Mouse (Mus musculus) forebrain, embryonic 16.5 days (tissue): Measurements from ENCODE around the gene Foxj1. TPM values are rescaled to one million over a fixed set of nuclear protein-coding genes. Genes with fewer than 3 reads are reported as not detected.
"Not testable (repeated sequence)": the region's sequence is repeated elsewhere in the genome, so short reads cannot be mapped to it uniquely, and the experiment has no call there.

ENCODE experiments used
- ATAC-seq: fragments of 200-750 bp; cut with Nextera tagmentation; 2 replicates; pipeline ENCODE4 v1.8.0; 2017; ENCODE audit warnings: mild to moderate bottlenecking, moderate library complexity
- H3K27ac ChIP-seq: fragments of 300-500 bp; sonication (generic); 2 replicates; pipeline ENCODE4 v1.5.1; 2014; ENCODE audit warnings: low read length, control low read depth
- H3K27me3 ChIP-seq: fragments of 300-500 bp; sonication (generic); replicated peaks from 2 replicates; pipeline ENCODE4 v1.6.1; 2014; ENCODE audit warnings: low read length; ENCODE audit not compliant: control insufficient read depth, insufficient read depth
- H3K36me3 ChIP-seq: fragments of 300-500 bp; sonication (generic); 2 replicates; pipeline ENCODE4 v1.6.1; 2014; ENCODE audit not compliant: control insufficient read depth, insufficient read depth
- H3K4me1 ChIP-seq: fragments of 300-500 bp; sonication (generic); replicated peaks from 2 replicates; pipeline ENCODE4 v1.6.1; 2014; ENCODE audit warnings: low read length; ENCODE audit not compliant: control insufficient read depth, insufficient read depth
- H3K4me2 ChIP-seq: fragments of 300-500 bp; sonication (generic); 2 replicates; pipeline ENCODE4 v1.6.1; 2014; ENCODE audit warnings: mild to moderate bottlenecking, low read length, control low read depth
- H3K4me3 ChIP-seq: fragments of 300-500 bp; sonication (generic); replicated peaks from 2 replicates; pipeline ENCODE4 v1.5.1; 2014; ENCODE audit warnings: mild to moderate bottlenecking, low read length, control low read depth
- H3K9ac ChIP-seq: fragments of 300-500 bp; sonication (generic); replicated peaks from 2 replicates; pipeline ENCODE4 v1.6.1; 2014; ENCODE audit warnings: low read depth, low read length, control low read depth
- H3K9me3 ChIP-seq: fragments of 300-500 bp; sonication (generic); 2 replicates; pipeline ENCODE4 v1.6.1; 2016; ENCODE audit warnings: low read length; ENCODE audit not compliant: control insufficient read depth
- WGBS: fragments of 180-500 bp; shearing (Covaris S2); extraction: QIAGEN DNeasy Blood & Tissue Kit; methylation state at CpG from one replicate; pipeline ENCODE4 v1.1.7; 2014; 5-methylcytosine and 5-hydroxymethylcytosine counted together
- polyA plus RNA-seq: library from polyadenylated mRNA; unstranded; fragments of >200 nt; fragmentation: Nextera tagmentation; extraction: Ambion mirVana; gene quantifications from 2 replicates; pipeline ENCODE4 v1.2.1, GENCODE M21; 2015

Foxj1 gene
- 6.6 and 7.0 TPM in 2 replicates for polyA plus RNA-seq

- Histone ChIP-seq H3K36me3 (0 out of 2 replicates have a peak, but pooled peaks cover 2% of the 10 kb centered on the region), H3K4me2 (peak within 1 kb of the TSS; percentile 99), H3K9me3 (no peaks in the 10 kb centered on the region), H3K27me3 (peaks cover 12% of the 10 kb centered on the region), H3K27ac (peak within 1 kb of the TSS; percentile 46; the same call in 1 of the 2 replicates), H3K4me3 (peak within 1 kb of the TSS; percentile 57), H3K9ac (peak within 1 kb of the TSS; percentile 63), H3K4me1 (peaks cover 47% of the 10 kb centered on the region)
- peak; percentile 95 for ATAC-seq
- under 1% methylated on average over 58 of the region's 61 CpGs for WGBS
These were observed at the start of gene Foxj1 for GRCm38 (mm10) chr11:116335244-116336036. Foxj1 (minus strand) TSS chr11:116335399.

- Histone ChIP-seq H3K36me3 (no peaks in the 10 kb centered on the region), H3K27me3 (no peaks in the 10 kb centered on the region), H3K4me2 (no peak overlapping the region), H3K9me3 (no peaks in the 10 kb centered on the region), H3K27ac (no peak overlapping the region), H3K4me3 (no peak overlapping the region), H3K4me1 (peaks cover 22% of the 10 kb centered on the region), H3K9ac (no peak overlapping the region)
- no peak for ATAC-seq
- 83% methylated on average over 11 of the region's 11 CpGs for WGBS
These were observed 49.0 kb upstream of the Foxj1 start for GRCm38 (mm10) chr11:116384171-116384570.

- 96% methylated on average over 5 of the region's 5 CpGs for WGBS
- peaks cover 20% of the 10 kb centered on the region for H3K4me1 ChIP-seq
- H3K27me3 ChIP-seq, H3K9me3 ChIP-seq, ATAC-seq, H3K9ac ChIP-seq, H3K4me2 ChIP-seq, H3K4me3 ChIP-seq, H3K36me3 ChIP-seq, H3K27ac ChIP-seq: not testable (repeated sequence)
These were observed 47.9 kb upstream of the Foxj1 start for GRCm38 (mm10) chr11:116383070-116383469.

GRCm38 (mm10) chr11:116380767-116381166 lies 45.6 kb upstream of the Foxj1 start:
- no peak for ATAC-seq
- Histone ChIP-seq H3K9me3 (no peaks in the 10 kb centered on the region), H3K36me3 (no peaks in the 10 kb centered on the region), H3K4me2 (no peak overlapping the region), H3K4me3 (no peak overlapping the region), H3K9ac (no peak overlapping the region), H3K27me3 (no peaks in the 10 kb centered on the region), H3K27ac (no peak overlapping the region), H3K4me1 (no peaks in the 10 kb centered on the region)
- 92% methylated on average over 7 of the region's 7 CpGs for WGBS

- H3K4me2 ChIP-seq: no peak overlapping the region
- H3K4me3 ChIP-seq: no peak overlapping the region
- H3K27ac ChIP-seq: no peak overlapping the region
- no peaks in the 10 kb centered on the region for H3K36me3 ChIP-seq
- no peaks in the 10 kb centered on the region for H3K9me3 ChIP-seq
- no peaks in the 10 kb centered on the region for H3K4me1 ChIP-seq
- ATAC-seq: no peak
- 88% methylated on average over 6 of the region's 6 CpGs for WGBS
- H3K9ac ChIP-seq: no peak overlapping the region
- H3K27me3 ChIP-seq: no peaks in the 10 kb centered on the region
These were observed 44.3 kb upstream of the Foxj1 start for GRCm38 (mm10) chr11:116379530-116379929.

- 84% methylated on average over 7 of the region's 7 CpGs for WGBS
- Histone ChIP-seq H3K4me2 (no peak overlapping the region), H3K9me3 (no peaks in the 10 kb centered on the region), H3K27me3 (no peaks in the 10 kb centered on the region), H3K27ac (no peak overlapping the region), H3K4me1 (no peaks in the 10 kb centered on the region), H3K4me3 (no peak overlapping the region), H3K9ac (no peak overlapping the region), H3K36me3 (no peaks in the 10 kb centered on the region)
- ATAC-seq: no peak
These were observed 41.9 kb upstream of the Foxj1 start for GRCm38 (mm10) chr11:116376945-116377661.

- WGBS: 79% methylated on average over 4 of the region's 4 CpGs
- Histone ChIP-seq H3K4me1 (no peaks in the 10 kb centered on the region), H3K27ac (no peak overlapping the region), H3K4me2 (no peak overlapping the region), H3K27me3 (no peaks in the 10 kb centered on the region), H3K9ac (no peak overlapping the region), H3K4me3 (no peak overlapping the region), H3K9me3 (no peaks in the 10 kb centered on the region), H3K36me3 (no peaks in the 10 kb centered on the region)
- ATAC-seq: no peak
These were observed 36.8 kb upstream of the Foxj1 start for GRCm38 (mm10) chr11:116371894-116372450.

- no peak for ATAC-seq
- Histone ChIP-seq H3K9ac (no peak overlapping the region), H3K36me3 (no peaks in the 10 kb centered on the region), H3K4me3 (no peak overlapping the region), H3K4me1 (no peaks in the 10 kb centered on the region; the same call in 1 of the 2 replicates), H3K4me2 (no peak overlapping the region), H3K9me3 (no peaks in the 10 kb centered on the region), H3K27ac (no peak overlapping the region), H3K27me3 (no peaks in the 10 kb centered on the region)
- 73% methylated on average over 5 of the region's 5 CpGs for WGBS
These were observed 34.4 kb upstream of the Foxj1 start for GRCm38 (mm10) chr11:116369633-116370032.

- 94% methylated on average over 14 of the region's 14 CpGs for WGBS
- no peak overlapping the region for H3K4me3 ChIP-seq
- no peak for ATAC-seq
- H3K4me1 ChIP-seq: no peaks in the 10 kb centered on the region; the same call in 1 of the 2 replicates
- no peak overlapping the region for H3K27ac ChIP-seq
- no peaks in the 10 kb centered on the region for H3K9me3 ChIP-seq
- no peaks in the 10 kb centered on the region for H3K27me3 ChIP-seq
- H3K4me2 ChIP-seq: no peak overlapping the region
- no peaks in the 10 kb centered on the region for H3K36me3 ChIP-seq
- no peak overlapping the region for H3K9ac ChIP-seq
These were observed 33.9 kb upstream of the Foxj1 start for GRCm38 (mm10) chr11:116369051-116369450.
